Mouse (Mus musculus) G1E (cell line): Measurements from ENCODE around the gene Itgae. TPM values are rescaled to one million over a fixed set of nuclear protein-coding genes. Genes with fewer than 3 reads are reported as not detected.

ENCODE experiments used
- ATAC-seq: 2 replicates; pipeline ENCODE4 v1.8.0; 2016; ENCODE audit warnings: mild to moderate bottlenecking; ENCODE audit not compliant: insufficient number of reproducible peaks, poor library complexity, low FRiP score, severe bottlenecking; ENCODE audit errors: extremely low read depth
- DNase-seq: peaks from one replicate; pipeline ENCODE4 v3.0.0; 2012; ENCODE audit warnings: low spot score
- H3K27me3 ChIP-seq: 2 replicates; pipeline ENCODE4 v1.6.1; 2012; ENCODE audit warnings: mild to moderate bottlenecking, low read length, inconsistent platforms; ENCODE audit not compliant: insufficient read depth
- H3K36me3 ChIP-seq: replicated peaks from 2 replicates; pipeline ENCODE3; 2012; ENCODE audit warnings: mild to moderate bottlenecking, inconsistent platforms
- H3K4me1 ChIP-seq: 2 replicates; pipeline ENCODE4 v1.6.1; 2012; ENCODE audit warnings: low read depth, low read length, inconsistent platforms, mixed read lengths; ENCODE audit not compliant: insufficient read depth
- H3K4me3 ChIP-seq: 2 replicates; pipeline ENCODE4 v1.5.1; 2012; ENCODE audit warnings: low read depth, mild to moderate bottlenecking, inconsistent platforms, low read length, moderate library complexity, mixed read lengths
- H3K9me3 ChIP-seq: replicated peaks from 2 replicates; pipeline ENCODE4 v1.6.1; 2012; ENCODE audit warnings: inconsistent platforms
- CTCF ChIP-seq: IDR thresholded peaks from 2 replicates; pipeline ENCODE4 v1.5.1; 2012; ENCODE audit warnings: low read depth, low read length, inconsistent platforms, mixed read lengths
- GATA1 ChIP-seq: IDR thresholded peaks from 2 replicates; pipeline ENCODE4 v1.6.1; 2012; ENCODE audit warnings: borderline replicate concordance, low read length, inconsistent platforms, mixed read lengths
- GATA2 ChIP-seq: IDR thresholded peaks from 2 replicates; pipeline ENCODE4 v1.6.1; 2012; ENCODE audit warnings: low read depth, low read length, inconsistent platforms, borderline replicate concordance
- POLR2AphosphoS5 ChIP-seq: IDR thresholded peaks from 2 replicates; pipeline ENCODE4 v1.6.1; 2012; ENCODE audit warnings: low read depth, low read length, inconsistent platforms; ENCODE audit not compliant: insufficient replicate concordance
- TAL1 ChIP-seq: conservative IDR thresholded peaks from 2 replicates; pipeline ENCODE4 v1.6.1; 2012; ENCODE audit warnings: low read depth, low read length, inconsistent platforms, mixed read lengths
- polyA plus RNA-seq: library from polyadenylated mRNA; stranded (reverse); fragments of >175 nt; gene quantifications from 2 replicates; pipeline ENCODE4 v1.2.3, GENCODE M21; 2012
- total RNA-seq, 2 experiments: library from RNA; stranded (forward) in 1 of 2; stranded (reverse) in 1 of 2; fragments of 200-1000 nt in 1 of 2; fragments of >200 nt in 1 of 2; fragmentation: Nextera tagmentation in 1 of 2; gene quantifications; 2 replicates each; pipeline ENCODE4 v1.2.3; 2014 to 2017

Itgae gene
- total and polyA plus RNA-seq, 3 experiments: 0.04 to 0.23 (median 0.05) TPM

GRCm38 (mm10) chr11:73090826-73091225 lies 443 bp downstream of the Itgae start:
- Histone ChIP-seq H3K36me3 (peaks cover 11% of the 10 kb centered on the region), H3K4me3 (no peak overlapping the region), H3K9me3 (no peaks in the 10 kb centered on the region), H3K4me1 (peaks cover 26% of the 10 kb centered on the region), H3K27me3 (peaks cover 53% of the 10 kb centered on the region)
- TF ChIP-seq GATA1 (no peak), TAL1 (no peak), CTCF (no peak), POLR2AphosphoS5 (no peak), GATA2 (no peak)
- no peak for DNase-seq
- no peak for ATAC-seq

- no peaks in the 10 kb centered on the region for H3K9me3 ChIP-seq
- ATAC-seq: no peak
- no peak for TF ChIP-seq POLR2AphosphoS5
- no peak for TF ChIP-seq TAL1
- TF ChIP-seq GATA1: no peak
- TF ChIP-seq CTCF: no peak
- TF ChIP-seq GATA2: no peak
- no peak overlapping the region for H3K4me3 ChIP-seq
- H3K36me3 ChIP-seq: peaks cover 1% of the 10 kb centered on the region
- H3K27me3 ChIP-seq: peaks cover 60% of the 10 kb centered on the region
- no peak for DNase-seq
- peaks cover 30% of the 10 kb centered on the region for H3K4me1 ChIP-seq
These were observed 1.7 kb downstream of the Itgae start for GRCm38 (mm10) chr11:73092057-73092456.

- no peak for ATAC-seq
- H3K9me3 ChIP-seq: no peaks in the 10 kb centered on the region
- peaks cover 30% of the 10 kb centered on the region for H3K4me1 ChIP-seq
- H3K36me3 ChIP-seq: no peaks in the 10 kb centered on the region
- no peak overlapping the region for H3K4me3 ChIP-seq
- TF ChIP-seq CTCF: no peak
- no peak for TF ChIP-seq TAL1
- TF ChIP-seq GATA1: no peak
- TF ChIP-seq POLR2AphosphoS5: no peak
- no peak for DNase-seq
- peaks cover 63% of the 10 kb centered on the region for H3K27me3 ChIP-seq
These were observed 2.5 kb downstream of the Itgae start for GRCm38 (mm10) chr11:73092877-73093276.

GRCm38 (mm10) chr11:73094231-73094995 lies 4.0 kb downstream of the Itgae start:
- ATAC-seq: no peak
- Histone ChIP-seq H3K36me3 (no peaks in the 10 kb centered on the region), H3K9me3 (no peaks in the 10 kb centered on the region), H3K4me1 (peaks cover 30% of the 10 kb centered on the region), H3K27me3 (peaks cover 57% of the 10 kb centered on the region), H3K4me3 (no peak overlapping the region)
- DNase-seq: no peak
- TF ChIP-seq GATA2 (no peak), POLR2AphosphoS5 (no peak), CTCF (no peak), GATA1 (no peak), TAL1 (no peak)

GRCm38 (mm10) chr11:73098860-73099259 lies 8.5 kb downstream of the Itgae start:
- ATAC-seq (no peak), DNase-seq (no peak)
- Histone ChIP-seq H3K27me3 (peaks cover 42% of the 10 kb centered on the region), H3K9me3 (no peaks in the 10 kb centered on the region), H3K36me3 (no peaks in the 10 kb centered on the region), H3K4me1 (peaks cover 22% of the 10 kb centered on the region), H3K4me3 (no peak overlapping the region)
- TF ChIP-seq GATA1: no peak
- no peak for TF ChIP-seq GATA2
- TF ChIP-seq POLR2AphosphoS5: no peak
- TF ChIP-seq TAL1: no peak
- no peak for TF ChIP-seq CTCF

- Histone ChIP-seq H3K4me1 (peaks cover 15% of the 10 kb centered on the region), H3K27me3 (peaks cover 34% of the 10 kb centered on the region), H3K9me3 (no peaks in the 10 kb centered on the region), H3K36me3 (no peaks in the 10 kb centered on the region), H3K4me3 (no peak overlapping the region)
- TF ChIP-seq TAL1 (no peak), CTCF (no peak), POLR2AphosphoS5 (no peak), GATA2 (no peak), GATA1 (no peak)
- no peak for DNase-seq
- no peak for ATAC-seq
These were observed 9.8 kb downstream of the Itgae start for GRCm38 (mm10) chr11:73099976-73100750.
